Mouse (Mus musculus) heart, postnatal 0 days (tissue): ENCODE measurements at regions not wholly inside any gene's neighbourhood (a gene's known extent, or its start where the extent isn't known, plus 50 kb on each side); places are given as distances from the start of the nearest gene placed in this dataset.

ENCODE experiments used
- CTCF ChIP-seq: IDR thresholded peaks from 2 replicates; pipeline ENCODE4 v1.5.1; 2016; ENCODE audit warnings: antibody characterized with exemption, control low read depth, low read depth
- EP300 ChIP-seq: IDR thresholded peaks from 2 replicates; pipeline ENCODE4 v1.6.1; 2016; ENCODE audit warnings: antibody characterized with exemption, low read depth

GRCm38 (mm10) chr15:56438370-56438769, 1039.1 kb downstream of the Slc22a22 start:
- TF ChIP-seq CTCF (no peak), EP300 (no peak)
